Mouse (Mus musculus) limb, embryonic 14.5 days (tissue): ENCODE measurements around the gene 1700049E17Rik2. TPM values are rescaled to one million over a fixed set of nuclear protein-coding genes. Genes with fewer than 3 reads are reported as not detected.
"Not testable (repeated sequence)": the region's sequence is repeated elsewhere in the genome, so short reads cannot be mapped to it uniquely, and the experiment has no call there.

ENCODE experiments used
- ATAC-seq: fragments of 200-750 bp; cut with Nextera tagmentation; 2 replicates; pipeline ENCODE4 v1.8.0; 2017; ENCODE audit warnings: low read depth, moderate number of reproducible peaks, moderate TSS enrichment; ENCODE audit not compliant: low FRiP score
- DNase-seq: peaks from one replicate; pipeline ENCODE4 v3.0.0-alpha.2; 2015; ENCODE audit warnings: low spot score
- H3K27ac ChIP-seq: fragments of 300-500 bp; sonication (generic); replicated peaks from 2 replicates; pipeline ENCODE4 v1.5.1; 2014; ENCODE audit warnings: low read depth, mild to moderate bottlenecking, low read length, moderate library complexity, mixed read lengths
- H3K27me3 ChIP-seq: fragments of 300-500 bp; sonication (generic); 2 replicates; pipeline ENCODE4 v1.6.1; 2014; ENCODE audit warnings: low read length, mixed read lengths; ENCODE audit not compliant: control insufficient read depth, insufficient read depth
- H3K36me3 ChIP-seq: fragments of 300-500 bp; sonication (generic); 2 replicates; pipeline ENCODE4 v1.6.1; 2014; ENCODE audit warnings: mild to moderate bottlenecking, low read length, moderate library complexity, mixed read lengths; ENCODE audit not compliant: control insufficient read depth, insufficient read depth
- H3K4me1 ChIP-seq: fragments of 300-500 bp; sonication (generic); 2 replicates; pipeline ENCODE4 v1.6.1; 2014; ENCODE audit warnings: antibody characterized with exemption, low read length, mixed read lengths; ENCODE audit not compliant: control insufficient read depth, insufficient read depth
- H3K4me2 ChIP-seq: fragments of 300-500 bp; sonication (generic); replicated peaks from 2 replicates; pipeline ENCODE4 v1.6.1; 2014; ENCODE audit warnings: low read depth, mild to moderate bottlenecking, low read length, moderate library complexity; ENCODE audit not compliant: severe bottlenecking
- H3K4me3 ChIP-seq: fragments of 300-500 bp; sonication (generic); replicated peaks from 2 replicates; pipeline ENCODE4 v1.5.1; 2014; ENCODE audit warnings: low read length
- H3K9ac ChIP-seq: fragments of 300-500 bp; sonication (generic); 2 replicates; pipeline ENCODE4 v1.6.1; 2014; ENCODE audit warnings: mild to moderate bottlenecking, low read depth, low read length, moderate library complexity; ENCODE audit not compliant: severe bottlenecking
- H3K9me3 ChIP-seq: fragments of 300-500 bp; sonication (generic); 2 replicates; pipeline ENCODE4 v1.6.1; 2016; ENCODE audit warnings: low read length; ENCODE audit not compliant: control insufficient read depth
- WGBS: fragments of 180-500 bp; shearing (Covaris S2); extraction: QIAGEN DNeasy Blood & Tissue Kit; methylation state at CpG from one replicate; pipeline ENCODE4 v1.1.7; 2014; 5-methylcytosine and 5-hydroxymethylcytosine counted together
- polyA plus RNA-seq, 2 experiments: library from polyadenylated mRNA; depleted of rRNA in 1 of 2; stranded (reverse) in 1 of 2; unstranded in 1 of 2; fragments of >200 nt; fragmentation: Nextera tagmentation in 1 of 2; extraction: Ambion mirVana in 1 of 2; gene quantifications; 2 replicates each; pipeline versions ENCODE4 v1.2.1 to v1.2.3; 2012 to 2014

Gene 1700049E17Rik2
- polyA plus RNA-seq, 2 experiments: not detected

DNA sequence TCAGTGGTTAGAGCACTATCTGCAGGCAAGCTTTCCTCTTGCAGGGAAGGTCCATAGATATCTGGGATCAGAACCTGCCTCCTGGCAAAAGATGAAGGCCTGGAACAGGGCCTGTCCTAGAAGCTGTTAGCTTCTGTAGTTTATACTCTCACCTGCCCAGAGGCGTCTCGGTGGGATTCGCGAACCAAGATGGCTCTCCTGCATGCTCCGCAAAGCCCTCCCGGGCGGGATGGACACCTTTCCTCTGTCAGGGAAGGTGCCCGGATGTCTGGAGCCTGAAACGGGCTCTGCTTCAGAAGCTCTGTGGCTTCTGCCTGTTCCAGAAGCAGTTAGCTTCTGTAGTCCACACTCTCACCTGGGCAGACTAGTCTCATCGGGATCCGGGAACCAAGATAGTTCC lies 57.1 kb downstream of the 1700049E17Rik2 start:
- H3K27me3 ChIP-seq, H3K4me1 ChIP-seq, H3K4me2 ChIP-seq, ATAC-seq, H3K4me3 ChIP-seq, DNase-seq, H3K9me3 ChIP-seq, H3K36me3 ChIP-seq, H3K9ac ChIP-seq, H3K27ac ChIP-seq: not testable (repeated sequence)
- 96% methylated on average over 8 of the region's 11 CpGs for whole genome bisulfite sequencing

Other genes starting within 250 kb of the 1700049E17Rik2 start
- not detected in 2 replicates for gene Gm5798, start 224.6 kb upstream of the 1700049E17Rik2 start, polyA plus RNA-seq (2012; rRNA removed)
- not detected in 2 replicates for gene Gm5798, start 224.6 kb upstream of the 1700049E17Rik2 start, polyA plus RNA-seq (2014; fragmentation: Nextera tagmentation; extraction: Ambion mirVana)
- not detected in 2 replicates for gene Gm7945, start 186.8 kb upstream of the 1700049E17Rik2 start, polyA plus RNA-seq (2012; rRNA removed)
- gene Gm7945, start 186.8 kb upstream of the 1700049E17Rik2 start, polyA plus RNA-seq (2014; fragmentation: Nextera tagmentation; extraction: Ambion mirVana): not detected in 2 replicates
- gene Gm6482, start 164.9 kb upstream of the 1700049E17Rik2 start, polyA plus RNA-seq (2012; rRNA removed): not detected in 2 replicates
- not detected in 2 replicates for gene Gm6482, start 164.9 kb upstream of the 1700049E17Rik2 start, polyA plus RNA-seq (2014; fragmentation: Nextera tagmentation; extraction: Ambion mirVana)
- gene Gm7954, start 119.7 kb upstream of the 1700049E17Rik2 start, polyA plus RNA-seq (2012; rRNA removed): not detected in 2 replicates
- not detected in 2 replicates for gene Gm7954, start 119.7 kb upstream of the 1700049E17Rik2 start, polyA plus RNA-seq (2014; fragmentation: Nextera tagmentation; extraction: Ambion mirVana)
- gene Gm3486, start 83.7 kb upstream of the 1700049E17Rik2 start, polyA plus RNA-seq (2012; rRNA removed): not detected in 2 replicates
- not detected in 2 replicates for gene Gm3486, start 83.7 kb upstream of the 1700049E17Rik2 start, polyA plus RNA-seq (2014; fragmentation: Nextera tagmentation; extraction: Ambion mirVana)
- gene Gm7970, start 17.6 kb upstream of the 1700049E17Rik2 start, polyA plus RNA-seq (2012; rRNA removed): not detected in 2 replicates
- gene Gm7970, start 17.6 kb upstream of the 1700049E17Rik2 start, polyA plus RNA-seq (2014; fragmentation: Nextera tagmentation; extraction: Ambion mirVana): not detected in 2 replicates
- not detected in 2 replicates for gene Gm3072, start 51.4 kb downstream of the 1700049E17Rik2 start, polyA plus RNA-seq (2012; rRNA removed)
- gene Gm3072, start 51.4 kb downstream of the 1700049E17Rik2 start, polyA plus RNA-seq (2014; fragmentation: Nextera tagmentation; extraction: Ambion mirVana): not detected in 2 replicates
- gene Gm3676, start 73.3 kb downstream of the 1700049E17Rik2 start, polyA plus RNA-seq (2012; rRNA removed): not detected in 2 replicates
- gene Gm3676, start 73.3 kb downstream of the 1700049E17Rik2 start, polyA plus RNA-seq (2014; fragmentation: Nextera tagmentation; extraction: Ambion mirVana): not detected in 2 replicates
- gene Gm8068, start 128.7 kb downstream of the 1700049E17Rik2 start, polyA plus RNA-seq (2012; rRNA removed): not detected in 2 replicates
- gene Gm8068, start 128.7 kb downstream of the 1700049E17Rik2 start, polyA plus RNA-seq (2014; fragmentation: Nextera tagmentation; extraction: Ambion mirVana): not detected in 2 replicates
- not detected in 2 replicates for gene Gm7929, start 177.4 kb downstream of the 1700049E17Rik2 start, polyA plus RNA-seq (2012; rRNA removed)
- not detected in 2 replicates for gene Gm7929, start 177.4 kb downstream of the 1700049E17Rik2 start, polyA plus RNA-seq (2014; fragmentation: Nextera tagmentation; extraction: Ambion mirVana)
- not detected in 2 replicates for gene Gm47189, start 199.2 kb downstream of the 1700049E17Rik2 start, polyA plus RNA-seq (2012; rRNA removed)
- gene Gm47189, start 199.2 kb downstream of the 1700049E17Rik2 start, polyA plus RNA-seq (2014; fragmentation: Nextera tagmentation; extraction: Ambion mirVana): not detected in 2 replicates